Mouse (Mus musculus) forebrain, embryonic 16.5 days (tissue): ENCODE data around the gene Wdr53. TPM values are rescaled to one million over a fixed set of nuclear protein-coding genes. Genes with fewer than 3 reads are reported as not detected.

Experiments
- ATAC-seq: fragments of 200-750 bp; cut with Nextera tagmentation; 2 replicates; pipeline ENCODE4 v1.8.0; 2017; ENCODE audit warnings: mild to moderate bottlenecking, moderate library complexity
- H3K27ac ChIP-seq: fragments of 300-500 bp; sonication (generic); 2 replicates; pipeline ENCODE4 v1.5.1; 2014; ENCODE audit warnings: low read length, control low read depth
- H3K27me3 ChIP-seq: fragments of 300-500 bp; sonication (generic); replicated peaks from 2 replicates; pipeline ENCODE4 v1.6.1; 2014; ENCODE audit warnings: low read length; ENCODE audit not compliant: control insufficient read depth, insufficient read depth
- H3K36me3 ChIP-seq: fragments of 300-500 bp; sonication (generic); 2 replicates; pipeline ENCODE4 v1.6.1; 2014; ENCODE audit not compliant: control insufficient read depth, insufficient read depth
- H3K4me1 ChIP-seq: fragments of 300-500 bp; sonication (generic); replicated peaks from 2 replicates; pipeline ENCODE4 v1.6.1; 2014; ENCODE audit warnings: low read length; ENCODE audit not compliant: control insufficient read depth, insufficient read depth
- H3K4me2 ChIP-seq: fragments of 300-500 bp; sonication (generic); 2 replicates; pipeline ENCODE4 v1.6.1; 2014; ENCODE audit warnings: mild to moderate bottlenecking, low read length, control low read depth
- H3K4me3 ChIP-seq: fragments of 300-500 bp; sonication (generic); replicated peaks from 2 replicates; pipeline ENCODE4 v1.5.1; 2014; ENCODE audit warnings: mild to moderate bottlenecking, low read length, control low read depth
- H3K9ac ChIP-seq: fragments of 300-500 bp; sonication (generic); replicated peaks from 2 replicates; pipeline ENCODE4 v1.6.1; 2014; ENCODE audit warnings: low read depth, low read length, control low read depth
- H3K9me3 ChIP-seq: fragments of 300-500 bp; sonication (generic); 2 replicates; pipeline ENCODE4 v1.6.1; 2016; ENCODE audit warnings: low read length; ENCODE audit not compliant: control insufficient read depth
- WGBS: fragments of 180-500 bp; shearing (Covaris S2); extraction: QIAGEN DNeasy Blood & Tissue Kit; methylation state at CpG from one replicate; pipeline ENCODE4 v1.1.7; 2014; 5-methylcytosine and 5-hydroxymethylcytosine counted together
- polyA plus RNA-seq: library from polyadenylated mRNA; unstranded; fragments of >200 nt; fragmentation: Nextera tagmentation; extraction: Ambion mirVana; gene quantifications from 2 replicates; pipeline ENCODE4 v1.2.1, GENCODE M21; 2015

The Wdr53 gene
- 13.9 and 15.7 TPM in 2 replicates for polyA plus RNA-seq

DNA sequence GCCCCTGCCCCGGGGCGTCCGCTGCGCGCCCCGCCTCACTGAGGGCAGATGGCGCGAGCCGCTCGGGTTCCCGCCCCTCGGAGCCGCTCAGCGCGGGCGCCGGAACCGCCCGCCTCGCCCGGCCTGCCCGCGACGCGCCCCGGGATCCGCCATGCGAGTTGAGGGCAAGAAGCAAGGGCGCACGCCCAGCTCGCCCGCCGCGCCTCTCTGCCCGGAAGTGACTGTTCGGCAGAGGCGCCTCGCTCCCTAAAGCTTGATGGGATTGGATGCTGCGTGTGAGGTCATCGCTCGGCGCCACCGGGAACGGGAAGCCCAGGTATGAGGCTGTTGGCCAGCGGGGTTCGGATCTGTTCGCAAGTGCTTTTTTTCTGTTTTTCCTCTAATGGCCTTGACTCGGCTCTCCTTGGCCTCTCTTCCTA is at the start of gene Wdr53, which contains the start of gene Fbxo45:
Gene Wdr53, plus strand, starts transcription at position 276 of the 419 bp plus-strand sequence.
Gene Fbxo45, minus strand, starts transcription at position 207 of the 419 bp plus-strand sequence.
- ATAC-seq = peak; percentile 100
- Histone ChIP-seq H3K4me1 (peaks cover 25% of the 10 kb centered on the region), H3K27me3 (no peaks in the 10 kb centered on the region), H3K4me3 (peak within 1 kb of the TSS; percentile 68), H3K36me3 (no peaks in the 10 kb centered on the region), H3K27ac (peak within 1 kb of the TSS; percentile 89), H3K9ac (peak within 1 kb of the TSS; percentile 86), H3K9me3 (no peaks in the 10 kb centered on the region), H3K4me2 (peak within 1 kb of the TSS; percentile 89)
- 0% methylated on average over 44 of the region's 48 CpGs for WGBS

- Histone ChIP-seq H3K9me3 (no peaks in the 10 kb centered on the region), H3K4me3 (no peak overlapping the region), H3K36me3 (no peaks in the 10 kb centered on the region), H3K27ac (no peak overlapping the region), H3K27me3 (no peaks in the 10 kb centered on the region), H3K4me2 (peak overlapping the region; percentile 8), H3K4me1 (no peaks in the 10 kb centered on the region), H3K9ac (no peak overlapping the region)
- WGBS = 60% methylated on average over 21 of the region's 21 CpGs
- no peak for ATAC-seq
Measured at GRCm38 (mm10) chr16:32200256-32201003, 46.6 kb upstream of the Wdr53 start.

DNA sequence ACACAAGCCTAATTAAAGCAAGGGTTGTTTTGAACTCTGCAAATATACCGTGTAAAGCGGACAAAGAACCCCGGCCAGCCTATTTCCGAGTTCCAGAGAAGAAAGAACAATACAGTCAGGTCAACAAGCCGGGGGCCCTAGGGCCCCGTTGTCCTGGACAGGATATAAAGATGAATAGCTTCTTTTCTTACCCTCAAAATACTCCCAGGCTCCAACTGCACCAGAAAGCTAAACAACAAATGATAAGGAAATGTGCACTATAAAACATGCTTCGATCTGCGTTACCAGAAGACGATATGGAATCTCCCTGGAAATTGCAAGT is 46.1 kb upstream of the Wdr53 start:
- H3K4me3 ChIP-seq = no peak overlapping the region
- no peaks in the 10 kb centered on the region for H3K36me3 ChIP-seq
- H3K9ac ChIP-seq = no peak overlapping the region
- H3K9me3 ChIP-seq = no peaks in the 10 kb centered on the region
- no peak for ATAC-seq
- H3K27ac ChIP-seq = no peak overlapping the region
- no peaks in the 10 kb centered on the region for H3K4me1 ChIP-seq
- no peak overlapping the region; the same call in none of the 2 replicates for H3K4me2 ChIP-seq
- no peaks in the 10 kb centered on the region for H3K27me3 ChIP-seq
- 37% methylated on average over 9 of the region's 9 CpGs for WGBS

GRCm38 (mm10) chr16:32202681-32203080 is 44.3 kb upstream of the Wdr53 start:
- ATAC-seq = no peak
- no peak overlapping the region for H3K27ac ChIP-seq
- H3K36me3 ChIP-seq = no peaks in the 10 kb centered on the region
- H3K27me3 ChIP-seq = no peaks in the 10 kb centered on the region
- no peak overlapping the region for H3K4me2 ChIP-seq
- WGBS = 83% methylated on average over 6 of the region's 6 CpGs
- no peak overlapping the region for H3K9ac ChIP-seq
- H3K4me3 ChIP-seq = no peak overlapping the region
- no peaks in the 10 kb centered on the region for H3K4me1 ChIP-seq
- no peaks in the 10 kb centered on the region for H3K9me3 ChIP-seq

DNA sequence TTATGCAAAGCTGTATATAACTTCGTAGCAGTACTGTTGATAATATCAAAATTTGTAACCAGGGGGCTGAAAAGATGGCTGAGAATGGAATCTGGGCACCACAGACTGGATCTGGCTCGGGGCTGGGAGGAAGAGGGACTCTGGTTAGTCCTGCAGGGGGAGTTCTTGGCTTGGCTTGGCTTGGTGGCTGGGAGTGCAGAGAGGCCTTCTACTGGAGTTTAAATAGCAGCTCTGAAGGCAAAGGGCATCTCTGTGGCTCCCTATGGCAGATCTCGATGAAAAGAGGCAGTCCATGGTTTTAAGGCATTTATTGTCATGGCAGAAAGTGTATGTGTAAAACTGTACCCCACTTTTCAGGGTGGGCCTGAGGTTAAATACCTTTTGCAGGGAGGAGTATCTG is 42.1 kb upstream of the Wdr53 start:
- no peak overlapping the region for H3K4me2 ChIP-seq
- H3K27ac ChIP-seq = no peak overlapping the region
- H3K36me3 ChIP-seq = no peaks in the 10 kb centered on the region
- no peaks in the 10 kb centered on the region for H3K9me3 ChIP-seq
- no peaks in the 10 kb centered on the region for H3K4me1 ChIP-seq
- H3K9ac ChIP-seq = no peak overlapping the region
- no peak for ATAC-seq
- no peaks in the 10 kb centered on the region for H3K27me3 ChIP-seq
- no peak overlapping the region for H3K4me3 ChIP-seq
- 65% methylated on average over 3 of the region's 3 CpGs for WGBS

DNA sequence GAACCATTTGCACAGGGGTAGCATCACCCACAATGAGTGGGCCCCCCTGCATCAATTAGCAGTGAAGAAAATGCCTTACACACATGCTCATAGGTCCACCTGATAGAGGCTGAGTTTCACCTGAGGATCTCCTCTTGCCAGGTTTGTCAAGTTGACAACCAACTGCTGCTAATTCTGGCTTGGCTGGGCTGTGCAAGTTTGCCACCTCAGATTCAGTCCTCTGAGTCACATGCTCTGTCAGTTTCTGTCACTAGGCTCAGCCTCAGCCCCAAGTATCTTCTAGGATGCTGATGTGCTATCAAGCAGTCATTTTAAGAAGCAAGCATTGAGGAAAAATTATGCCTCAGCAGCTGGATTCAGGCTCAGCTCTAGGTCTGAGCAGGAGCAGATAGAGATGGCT is 32.9 kb upstream of the Wdr53 start:
- ATAC-seq = no peak
- Histone ChIP-seq H3K4me3 (no peak overlapping the region), H3K36me3 (no peaks in the 10 kb centered on the region), H3K4me1 (no peaks in the 10 kb centered on the region), H3K9ac (no peak overlapping the region), H3K4me2 (no peak overlapping the region), H3K9me3 (no peaks in the 10 kb centered on the region), H3K27ac (no peak overlapping the region), H3K27me3 (no peaks in the 10 kb centered on the region)

- H3K4me2 ChIP-seq = no peak overlapping the region
- no peaks in the 10 kb centered on the region for H3K9me3 ChIP-seq
- WGBS = 84% methylated on average over 17 of the region's 17 CpGs
- no peak overlapping the region for H3K9ac ChIP-seq
- H3K27ac ChIP-seq = no peak overlapping the region
- no peaks in the 10 kb centered on the region for H3K4me1 ChIP-seq
- ATAC-seq = no peak
- H3K36me3 ChIP-seq = no peaks in the 10 kb centered on the region
- H3K27me3 ChIP-seq = no peaks in the 10 kb centered on the region
- H3K4me3 ChIP-seq = no peak overlapping the region
Measured at GRCm38 (mm10) chr16:32214804-32215576, 32.0 kb upstream of the Wdr53 start.

GRCm38 (mm10) chr16:32221803-32222202 is 25.2 kb upstream of the Wdr53 start:
- Histone ChIP-seq H3K4me3 (no peak overlapping the region), H3K27ac (no peak overlapping the region), H3K4me2 (no peak overlapping the region), H3K36me3 (no peaks in the 10 kb centered on the region), H3K9me3 (no peaks in the 10 kb centered on the region), H3K4me1 (no peaks in the 10 kb centered on the region), H3K9ac (no peak overlapping the region), H3K27me3 (no peaks in the 10 kb centered on the region)
- ATAC-seq = no peak
- WGBS = 77% methylated on average over 4 of the region's 4 CpGs

GRCm38 (mm10) chr16:32222399-32222798 is 24.6 kb upstream of the Wdr53 start:
- ATAC-seq = no peak
- Histone ChIP-seq H3K9ac (no peak overlapping the region), H3K4me2 (no peak overlapping the region), H3K27ac (no peak overlapping the region), H3K36me3 (no peaks in the 10 kb centered on the region), H3K4me3 (no peak overlapping the region), H3K27me3 (no peaks in the 10 kb centered on the region), H3K4me1 (no peaks in the 10 kb centered on the region), H3K9me3 (no peaks in the 10 kb centered on the region)
